Mouse (Mus musculus): ENCODE measurements at regions not wholly inside any gene's neighbourhood (a gene's known extent, or its start where the extent isn't known, plus 50 kb on each side); places are given as distances from the start of the nearest gene placed in this dataset.

DNA sequence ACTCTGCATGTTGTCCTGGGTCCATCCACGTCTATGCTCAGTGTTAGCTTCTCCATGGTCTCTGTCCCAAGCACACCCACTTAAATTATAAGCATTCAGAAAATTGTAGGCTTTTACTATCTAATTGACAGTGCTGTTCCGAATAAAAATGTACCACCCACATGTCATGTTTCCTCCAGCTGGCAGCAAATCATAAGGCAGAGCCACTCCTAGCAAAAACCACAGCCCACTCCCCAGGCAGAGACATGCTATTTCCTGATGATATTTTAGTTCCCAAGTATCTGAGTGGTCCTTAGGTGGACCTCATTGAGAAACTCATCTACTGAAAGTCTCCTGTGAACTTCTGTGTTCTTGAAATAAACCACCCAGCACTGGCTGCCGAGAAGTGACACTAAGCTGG is 117.1 kb downstream of the Spata18 start:
- no peak for TF ChIP-seq CTCF (IDR thresholded peaks at IDR 0.05; ENCODE audit: low read depth)
- no peak for TF ChIP-seq EP300 (IDR thresholded peaks at IDR 0.05; ENCODE audit: low read depth)
